ENCODE assay signal across 9 mouse cellular contexts in the genomic region with DNA sequence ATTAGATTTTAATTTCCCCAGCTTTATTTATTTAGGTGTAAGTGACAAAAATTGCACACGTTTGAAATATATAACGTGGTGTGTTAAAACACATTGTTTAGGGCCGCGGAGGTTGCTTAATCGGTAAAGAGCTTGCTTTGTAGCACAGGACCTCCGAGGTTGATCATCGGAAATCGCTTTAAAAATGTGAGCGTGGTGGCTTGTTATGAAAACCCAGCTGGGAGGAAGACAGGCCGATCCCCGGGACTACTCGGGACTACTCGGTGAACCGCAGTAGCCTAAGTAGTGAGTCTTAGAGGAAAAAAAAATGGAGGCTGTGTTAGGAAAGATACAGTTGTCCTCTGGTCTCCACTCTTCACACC. TPM values are rescaled to one million over a fixed set of nuclear protein-coding genes. Genes with fewer than 3 reads are reported as not detected.
DNase-seq lines count a peak whose midpoint lies in the region; ATAC-seq and TF ChIP-seq lines count a peak whose summit lies in the region.
"Had no signal": no experiment of that assay in that cellular context is flagged by ENCODE, and none has a peak within 500 bp of the region (broad histone marks: within the 10 kb centered on the region; RNA-seq: fewer than 3 reads in every experiment).

No protein-coding gene starts in this region.

- H3K4me1 ChIP-seq in heart, embryonic 12.5 days (replicated peaks) = peaks cover 16% of the 10 kb centered on the region
- H3K4me1 ChIP-seq in ES-Bruce4 (ENCODE audit: control insufficient read depth, insufficient read depth, low read length) = no peaks in the 10 kb centered on the region
- peaks cover 26% of the 10 kb centered on the region for H3K4me1 ChIP-seq in forebrain, embryonic 16.5 days (replicated peaks; ENCODE audit: control insufficient read depth, insufficient read depth, low read length)
- peaks cover 23% of the 10 kb centered on the region for H3K4me1 ChIP-seq in midbrain, embryonic 10.5 days

- no peak for DNase-seq in heart, adult 11 months
- DNase-seq in midbrain, embryonic 10.5 days (ENCODE audit: low spot score) = no peak
- no peak for DNase-seq in urinary bladder, adult 2 months (ENCODE audit: low spot score)
- no peak for DNase-seq in adrenal gland, postnatal 10 days
- no peak for DNase-seq in gastrocnemius, postnatal 14 days

- intact Hi-C loops in gastrocnemius, postnatal 14 days (cut with DNase I; ENCODE audit: low total_unique reads) = no loop called here

- TF ChIP-seq CTCF in ES-Bruce4 (IDR thresholded peaks at IDR 0.05; ENCODE audit: low read depth, low read length) = no peak

- no peak overlapping the region for H3K27ac ChIP-seq in heart, embryonic 12.5 days (ENCODE audit: poor library complexity, severe bottlenecking)
- H3K27ac ChIP-seq in ES-Bruce4 (ENCODE audit: insufficient read depth, low read length) = no peak overlapping the region
- peak overlapping the region; percentile 75; the same call in 1 of the 2 replicates for H3K27ac ChIP-seq in forebrain, embryonic 16.5 days (ENCODE audit: low read length)
- H3K27ac ChIP-seq in midbrain, embryonic 10.5 days (replicated peaks) = peak overlapping the region; percentile 75

- TF ChIP-seq POLR2A in ES-Bruce4 (IDR thresholded peaks at IDR 0.05; ENCODE audit: insufficient read depth, low read length) = no peak

- peak overlapping the region; percentile 65 for H3K4me3 ChIP-seq in heart, embryonic 12.5 days
- H3K4me3 ChIP-seq in ES-Bruce4 (ENCODE audit: low read depth, low read length) = peak overlapping the region; percentile 95
- peak overlapping the region; percentile 67 for H3K4me3 ChIP-seq in forebrain, embryonic 16.5 days (replicated peaks; ENCODE audit: low read length)
- H3K4me3 ChIP-seq in midbrain, embryonic 10.5 days = peak overlapping the region; percentile 67

- 3% methylated on average over 14 of the region's 14 CpGs for WGBS in heart, embryonic 12.5 days
- 5% methylated on average over 14 of the region's 14 CpGs for WGBS in forebrain, embryonic 16.5 days
- WGBS in midbrain, embryonic 10.5 days = 6% methylated on average over 14 of the region's 14 CpGs

- H3K9ac ChIP-seq in heart, embryonic 12.5 days = peak overlapping the region; percentile 71
- H3K9ac ChIP-seq in ES-Bruce4 (ENCODE audit: low read depth, poor library complexity, severe bottlenecking) = peak overlapping the region; percentile 79
- H3K9ac ChIP-seq in forebrain, embryonic 16.5 days (replicated peaks; ENCODE audit: low read depth, low read length) = peak overlapping the region; percentile 60

- no peaks in the 10 kb centered on the region for H3K9me3 ChIP-seq in heart, embryonic 12.5 days (replicated peaks)
- 0 out of 2 replicates have a peak, but pooled peaks cover 6% of the 10 kb centered on the region for H3K9me3 ChIP-seq in ES-Bruce4 (replicated peaks; ENCODE audit: control insufficient read depth, insufficient read depth, low read length, poor library complexity, severe bottlenecking)
- no peaks in the 10 kb centered on the region for H3K9me3 ChIP-seq in forebrain, embryonic 16.5 days (ENCODE audit: control insufficient read depth, low read length)
- no peaks in the 10 kb centered on the region for H3K9me3 ChIP-seq in midbrain, embryonic 10.5 days (replicated peaks)

- H3K4me2 ChIP-seq in heart, embryonic 12.5 days = peak overlapping the region; percentile 88
- peak overlapping the region; percentile 78 for H3K4me2 ChIP-seq in forebrain, embryonic 16.5 days (ENCODE audit: low read length)

- no peaks in the 10 kb centered on the region for H3K27me3 ChIP-seq in heart, embryonic 12.5 days (replicated peaks)
- no peaks in the 10 kb centered on the region for H3K27me3 ChIP-seq in ES-Bruce4 (ENCODE audit: control insufficient read depth, insufficient read depth, low read length, poor library complexity, severe bottlenecking)
- no peaks in the 10 kb centered on the region for H3K27me3 ChIP-seq in forebrain, embryonic 16.5 days (replicated peaks; ENCODE audit: control insufficient read depth, insufficient read depth, low read length)
- no peaks in the 10 kb centered on the region for H3K27me3 ChIP-seq in midbrain, embryonic 10.5 days (ENCODE audit: low read depth, poor library complexity, severe bottlenecking)
- H3K27me3 ChIP-seq: Patski had no signal

- ATAC-seq in heart, embryonic 12.5 days (ENCODE audit: insufficient number of reproducible peaks, low FRiP score) = no peak
- no peak for ATAC-seq in forebrain, embryonic 16.5 days

- no peak for TF ChIP-seq EP300 in ES-Bruce4 (IDR thresholded peaks at IDR 0.05; ENCODE audit: insufficient read depth, low read depth, low read length)

- H3K36me3 ChIP-seq in heart, embryonic 12.5 days = no peaks in the 10 kb centered on the region
- no peaks in the 10 kb centered on the region for H3K36me3 ChIP-seq in ES-Bruce4 (ENCODE audit: control insufficient read depth, insufficient read depth, low read length, poor library complexity, severe bottlenecking)
- H3K36me3 ChIP-seq in forebrain, embryonic 16.5 days (ENCODE audit: control insufficient read depth, insufficient read depth) = no peaks in the 10 kb centered on the region
- peaks cover 2% of the 10 kb centered on the region; the same call in 1 of the 2 replicates for H3K36me3 ChIP-seq in midbrain, embryonic 10.5 days

RNA-seq across cellular contexts. Expression of a gene that starts 14.8 kb away (rescaled TPM):
- 17.6 and 18.5 TPM in 2 replicates for polyA plus RNA-seq in heart, embryonic 12.5 days (2016; fragmentation: Nextera tagmentation; extraction: Ambion mirVana)
- 25.5 and 33.5 TPM in 2 replicates for polyA plus RNA-seq in ES-Bruce4 (2011; ENCODE audit: insufficient read depth, insufficient read length, low read depth, missing spikeins)
- polyA plus RNA-seq in forebrain, embryonic 16.5 days (2015; fragmentation: Nextera tagmentation; extraction: Ambion mirVana) = 78.9 and 93.2 TPM in 2 replicates
- 45.3 and 50.1 TPM in 2 replicates for polyA plus RNA-seq in midbrain, embryonic 10.5 days (2016; fragmentation: Nextera tagmentation; extraction: Ambion mirVana)
- 22.2 and 23.7 TPM in 2 replicates for polyA plus RNA-seq in urinary bladder, adult 2 months (2012; rRNA removed)
- 10 to 100 TPM; 16.7 to 28.8 TPM for total RNA-seq in adrenal gland, postnatal 10 days (2021)
- 1 to 10 TPM; 4.2 to 5.0 TPM for total RNA-seq in gastrocnemius, postnatal 14 days (2021)

RNA-seq across cellular contexts. Expression of a gene that starts 15.2 kb away (rescaled TPM):
- 39.8 and 42.4 TPM in 2 replicates for polyA plus RNA-seq in heart, embryonic 12.5 days (2016; fragmentation: Nextera tagmentation; extraction: Ambion mirVana)
- polyA plus RNA-seq in ES-Bruce4 (2011; ENCODE audit: insufficient read depth, insufficient read length, low read depth, missing spikeins) = 34.5 and 37.0 TPM in 2 replicates
- 61.0 and 65.6 TPM in 2 replicates for polyA plus RNA-seq in forebrain, embryonic 16.5 days (2015; fragmentation: Nextera tagmentation; extraction: Ambion mirVana)
- 56.3 and 59.7 TPM in 2 replicates for polyA plus RNA-seq in midbrain, embryonic 10.5 days (2016; fragmentation: Nextera tagmentation; extraction: Ambion mirVana)
- 28.5 and 39.5 TPM in 2 replicates for polyA plus RNA-seq in urinary bladder, adult 2 months (2012; rRNA removed)
- 10 to 100 TPM; 41.5 to 42.9 TPM for total RNA-seq in adrenal gland, postnatal 10 days (2021)
- 10 to 100 TPM; 16.3 to 19.0 TPM for total RNA-seq in gastrocnemius, postnatal 14 days (2021)

RNA-seq across cellular contexts. Expression of a gene that starts 25.3 kb away (rescaled TPM):
- polyA plus RNA-seq in heart, embryonic 12.5 days (2016; fragmentation: Nextera tagmentation; extraction: Ambion mirVana) = 73.9 and 76.5 TPM in 2 replicates
- 174 and 213 TPM in 2 replicates for polyA plus RNA-seq in ES-Bruce4 (2011; ENCODE audit: insufficient read depth, insufficient read length, low read depth, missing spikeins)
- 88.3 and 89.6 TPM in 2 replicates for polyA plus RNA-seq in forebrain, embryonic 16.5 days (2015; fragmentation: Nextera tagmentation; extraction: Ambion mirVana)
- 117 and 121 TPM in 2 replicates for polyA plus RNA-seq in midbrain, embryonic 10.5 days (2016; fragmentation: Nextera tagmentation; extraction: Ambion mirVana)
- 58.4 and 74.6 TPM in 2 replicates for polyA plus RNA-seq in urinary bladder, adult 2 months (2012; rRNA removed)
- total RNA-seq in adrenal gland, postnatal 10 days (2021) = 10 to 100 TPM; 72.7 to 78.3 TPM
- total RNA-seq in gastrocnemius, postnatal 14 days (2021) = 10 to 100 TPM; 64.1 to 66.7 TPM

RNA-seq across cellular contexts. Expression of a gene that starts 25.5 kb away (rescaled TPM):
- polyA plus RNA-seq in heart, embryonic 12.5 days (2016; fragmentation: Nextera tagmentation; extraction: Ambion mirVana) = 3.4 and 3.9 TPM in 2 replicates
- 0.78 TPM in 1 of 2 replicates, not detected in the other for polyA plus RNA-seq in ES-Bruce4 (2011; ENCODE audit: insufficient read depth, insufficient read length, low read depth, missing spikeins)
- polyA plus RNA-seq in forebrain, embryonic 16.5 days (2015; fragmentation: Nextera tagmentation; extraction: Ambion mirVana) = 4.9 and 6.4 TPM in 2 replicates
- 4.4 and 5.9 TPM in 2 replicates for polyA plus RNA-seq in midbrain, embryonic 10.5 days (2016; fragmentation: Nextera tagmentation; extraction: Ambion mirVana)
- polyA plus RNA-seq in urinary bladder, adult 2 months (2012; rRNA removed) = 1.5 and 2.0 TPM in 2 replicates
- total RNA-seq in adrenal gland, postnatal 10 days (2021) = 1 to 10 TPM; 2.9 to 3.9 TPM
- under 1 TPM; 0.62 to 0.93 TPM for total RNA-seq in gastrocnemius, postnatal 14 days (2021)

RNA-seq across cellular contexts. Expression of a gene that starts 37.8 kb away (rescaled TPM):
- polyA plus RNA-seq in heart, embryonic 12.5 days (2016; fragmentation: Nextera tagmentation; extraction: Ambion mirVana) = 4.7 and 5.2 TPM in 2 replicates
- 0.46 and 1.1 TPM in 2 replicates for polyA plus RNA-seq in ES-Bruce4 (2011; ENCODE audit: insufficient read depth, insufficient read length, low read depth, missing spikeins)
- 6.2 and 7.3 TPM in 2 replicates for polyA plus RNA-seq in forebrain, embryonic 16.5 days (2015; fragmentation: Nextera tagmentation; extraction: Ambion mirVana)
- polyA plus RNA-seq in midbrain, embryonic 10.5 days (2016; fragmentation: Nextera tagmentation; extraction: Ambion mirVana) = 3.5 and 4.9 TPM in 2 replicates
- polyA plus RNA-seq in urinary bladder, adult 2 months (2012; rRNA removed) = 189 and 190 TPM in 2 replicates
- 10 to 100 TPM; 55.7 to 82.7 TPM for total RNA-seq in adrenal gland, postnatal 10 days (2021)
- total RNA-seq in gastrocnemius, postnatal 14 days (2021) = 1 to 10 TPM; 6.4 to 7.7 TPM

Comparison
In these comparisons a context has a peak if more than half of its experiments do, and no peak if none do; other contexts are left out.
1. H3K27ac ChIP-seq: peak in forebrain, embryonic 16.5 days (single experiment) and midbrain, embryonic 10.5 days (single experiment); none in heart, embryonic 12.5 days (single experiment) and ES-Bruce4 (single experiment).
2. Peak in every context shown above with its lines, with median percentiles within 50 percentile points of each other: H3K4me3 ChIP-seq and H3K9ac ChIP-seq.